Mouse (Mus musculus) stomach, embryonic 14.5 days (tissue): Measurements from ENCODE around the gene Chmp6. TPM values are rescaled to one million over a fixed set of nuclear protein-coding genes. Genes with fewer than 3 reads are reported as not detected.

Experiments
- ATAC-seq: fragments of 200-750 bp; cut with Nextera tagmentation; 2 replicates; pipeline ENCODE4 v1.8.0; 2017; ENCODE audit warnings: low read depth, moderate TSS enrichment; ENCODE audit not compliant: insufficient number of reproducible peaks, insufficient read depth, low FRiP score
- H3K27ac ChIP-seq: fragments of 300-500 bp; sonication (generic); 2 replicates; pipeline ENCODE4 v1.5.1; 2014; ENCODE audit warnings: mild to moderate bottlenecking, low read length, moderate library complexity, mixed read lengths
- H3K27me3 ChIP-seq: fragments of 300-500 bp; sonication (generic); 2 replicates; pipeline ENCODE4 v1.6.1; 2014; ENCODE audit warnings: low read length, control low read depth, mixed read lengths; ENCODE audit not compliant: control insufficient read depth, insufficient read depth
- H3K36me3 ChIP-seq: fragments of 300-500 bp; sonication (generic); 2 replicates; pipeline ENCODE4 v1.6.1; 2014; ENCODE audit warnings: mild to moderate bottlenecking, control low read depth, low read length, moderate library complexity, mixed read lengths; ENCODE audit not compliant: control insufficient read depth, insufficient read depth
- H3K4me1 ChIP-seq: fragments of 300-500 bp; sonication (generic); 2 replicates; pipeline ENCODE4 v1.6.1; 2014; ENCODE audit warnings: low read length, control low read depth, mixed read lengths; ENCODE audit not compliant: control insufficient read depth, insufficient read depth
- H3K4me2 ChIP-seq: fragments of 300-500 bp; sonication (generic); replicated peaks from 2 replicates; pipeline ENCODE4 v1.6.1; 2014; ENCODE audit warnings: low read depth, low read length, control low read depth
- H3K4me3 ChIP-seq: fragments of 300-500 bp; sonication (generic); 2 replicates; pipeline ENCODE4 v1.5.1; 2014; ENCODE audit warnings: low read depth, low read length, control low read depth
- H3K9ac ChIP-seq: fragments of 300-500 bp; sonication (generic); replicated peaks from 2 replicates; pipeline ENCODE4 v1.6.1; 2014; ENCODE audit warnings: low read depth, mild to moderate bottlenecking, control low read depth, low read length, moderate library complexity, mixed read lengths
- H3K9me3 ChIP-seq: fragments of 300-500 bp; sonication (generic); 2 replicates; pipeline ENCODE4 v1.6.1; 2016; ENCODE audit warnings: low read depth, low read length, control low read depth; ENCODE audit not compliant: control insufficient read depth
- WGBS: fragments of 180-500 bp; shearing (Covaris S2); extraction: QIAGEN DNeasy Blood & Tissue Kit; methylation state at CpG from one replicate; pipeline ENCODE4 v1.1.7; 2014; 5-methylcytosine and 5-hydroxymethylcytosine counted together
- polyA plus RNA-seq: library from polyadenylated mRNA; unstranded; fragments of >200 nt; fragmentation: Nextera tagmentation; extraction: Ambion mirVana; gene quantifications from 2 replicates; pipeline ENCODE4 v1.2.1, GENCODE M21; 2014

Gene Chmp6
- polyA plus RNA-seq, 1 experiment from 2014 or later: 89.5 TPM

DNA sequence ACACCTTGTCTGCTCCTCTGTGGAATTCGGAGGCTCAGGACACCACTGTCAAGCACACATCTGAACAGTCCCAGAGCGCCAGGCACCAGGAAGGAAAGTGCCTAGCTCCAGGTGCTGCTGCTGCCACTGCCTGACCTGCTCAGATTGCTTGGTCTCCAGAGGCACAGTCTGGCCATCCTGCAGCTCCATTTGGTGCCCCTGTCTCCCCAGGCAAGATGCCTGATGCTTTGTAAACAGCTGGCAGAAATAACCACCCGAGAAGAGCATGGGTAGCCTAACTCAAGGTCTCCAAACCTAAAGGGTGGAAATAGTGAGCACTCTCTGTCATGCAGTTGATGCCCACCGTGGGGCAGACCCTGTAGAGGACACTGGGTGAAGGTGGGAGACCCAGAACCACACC, 1.1 kb downstream of the Chmp6 start:
- peak overlapping the region; percentile 91 for H3K4me3 ChIP-seq
- H3K36me3 ChIP-seq: peaks cover 25% of the 10 kb centered on the region
- ATAC-seq: no peak
- peaks cover 28% of the 10 kb centered on the region for H3K4me1 ChIP-seq
- peak overlapping the region; percentile 98 for H3K9ac ChIP-seq
- H3K27ac ChIP-seq: peak overlapping the region; percentile 88
- peak overlapping the region; percentile 98 for H3K4me2 ChIP-seq
- H3K27me3 ChIP-seq: no peaks in the 10 kb centered on the region
- WGBS: 15% methylated on average over 4 of the region's 4 CpGs
- H3K9me3 ChIP-seq: no peaks in the 10 kb centered on the region

DNA sequence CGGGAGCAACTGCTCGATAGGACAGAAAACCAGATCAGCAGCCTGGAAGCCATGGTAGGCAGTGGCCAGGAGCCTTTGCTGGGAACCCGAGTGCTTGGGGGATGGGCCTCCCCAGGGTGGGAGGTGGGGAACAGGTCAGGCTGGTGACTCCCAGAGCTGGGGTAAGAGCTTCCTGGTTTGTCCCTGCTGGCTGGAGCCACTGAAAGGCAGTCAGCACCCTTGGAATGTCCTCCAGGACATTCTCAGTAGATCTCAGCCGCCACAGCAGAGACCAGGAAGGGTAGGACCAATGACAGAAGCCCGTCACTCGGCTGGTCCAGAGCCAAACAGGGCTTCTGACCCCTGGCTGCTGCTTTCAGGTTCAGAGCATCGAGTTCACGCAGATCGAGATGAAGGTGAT, 2.4 kb downstream of the Chmp6 start:
- H3K4me3 ChIP-seq: no peak overlapping the region
- peaks cover 26% of the 10 kb centered on the region for H3K36me3 ChIP-seq
- H3K27ac ChIP-seq: peak overlapping the region; percentile 6; the same call in 1 of the 2 replicates
- H3K27me3 ChIP-seq: no peaks in the 10 kb centered on the region
- no peak overlapping the region for H3K9ac ChIP-seq
- no peak for ATAC-seq
- no peak overlapping the region for H3K4me2 ChIP-seq
- H3K9me3 ChIP-seq: no peaks in the 10 kb centered on the region
- 85% methylated on average over 9 of the region's 9 CpGs for WGBS
- peaks cover 28% of the 10 kb centered on the region for H3K4me1 ChIP-seq

DNA sequence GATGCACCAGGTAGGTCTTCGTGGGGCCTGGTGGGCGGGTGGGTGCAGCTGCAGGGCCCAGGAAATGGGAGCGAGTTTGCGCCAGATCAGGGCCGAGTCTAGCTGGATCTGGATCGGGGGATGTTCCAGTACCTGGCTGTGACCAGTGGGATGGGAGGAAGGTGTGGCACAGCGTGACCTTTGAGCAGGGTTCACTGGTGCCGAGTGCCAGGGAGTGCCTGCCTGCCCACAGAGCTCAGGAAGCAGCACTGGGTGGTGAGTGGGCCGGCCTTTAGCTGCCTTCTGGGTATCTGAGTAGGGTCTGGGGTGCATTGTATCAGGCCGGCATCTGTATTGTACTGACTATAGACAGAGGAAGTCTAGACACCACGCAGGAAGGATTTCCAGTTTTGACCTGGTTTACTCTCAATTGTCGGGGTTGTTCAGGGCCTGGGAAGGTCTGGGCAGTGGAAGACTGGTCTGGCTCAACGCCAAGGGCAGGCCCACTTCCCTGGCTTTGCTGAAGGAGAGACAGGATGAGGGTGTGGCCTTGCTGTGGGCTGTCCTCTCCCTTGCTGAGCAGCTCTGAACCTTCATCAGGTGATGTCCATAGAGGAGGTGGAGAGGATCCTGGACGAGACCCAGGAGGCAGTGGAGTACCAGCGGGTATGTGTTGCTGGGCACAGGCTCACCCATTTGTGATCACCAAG, 3.0 kb downstream of the Chmp6 start:
- Histone ChIP-seq H3K9me3 (no peaks in the 10 kb centered on the region), H3K27me3 (no peaks in the 10 kb centered on the region), H3K4me2 (no peak overlapping the region), H3K4me1 (peaks cover 28% of the 10 kb centered on the region), H3K36me3 (peaks cover 26% of the 10 kb centered on the region), H3K27ac (no peak overlapping the region; the same call in 1 of the 2 replicates), H3K9ac (no peak overlapping the region), H3K4me3 (no peak overlapping the region)
- WGBS: 76% methylated on average over 15 of the region's 15 CpGs
- 0 out of 2 replicates have a peak, but pooled peaks have one; percentile 3 for ATAC-seq

DNA sequence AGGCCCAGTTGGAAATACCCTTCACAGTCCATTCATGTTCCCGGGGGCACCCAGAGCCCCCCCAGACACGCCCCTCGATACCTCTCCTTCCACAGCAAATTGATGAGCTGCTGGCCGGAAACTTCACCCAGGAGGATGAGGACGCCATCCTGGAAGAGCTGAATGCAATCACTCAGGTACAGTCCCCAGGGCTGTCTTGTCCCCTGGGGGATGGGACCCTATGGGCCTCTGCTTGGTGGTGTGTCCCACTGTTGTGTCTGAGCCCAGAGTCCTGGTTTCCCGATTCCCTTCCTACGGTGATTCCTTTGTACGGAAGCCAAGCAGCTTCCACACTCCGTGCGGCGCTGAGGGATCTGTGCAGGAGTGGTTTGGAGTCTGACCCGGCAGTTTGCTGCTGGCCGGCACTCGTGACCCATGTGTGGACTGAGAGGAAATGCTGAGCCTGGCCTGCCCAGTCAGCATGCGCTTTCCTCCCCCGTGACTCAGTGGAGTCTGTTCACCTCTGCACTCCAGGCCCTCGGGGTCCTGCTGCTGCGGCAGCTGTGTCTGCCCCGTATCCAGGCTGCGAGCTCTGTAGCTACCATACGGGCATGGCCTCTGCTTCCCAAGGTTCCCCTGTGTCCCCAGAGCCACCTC, 3.7 kb downstream of the Chmp6 start:
- Histone ChIP-seq H3K36me3 (peaks cover 26% of the 10 kb centered on the region), H3K4me2 (no peak overlapping the region)
- ATAC-seq: no peak

DNA sequence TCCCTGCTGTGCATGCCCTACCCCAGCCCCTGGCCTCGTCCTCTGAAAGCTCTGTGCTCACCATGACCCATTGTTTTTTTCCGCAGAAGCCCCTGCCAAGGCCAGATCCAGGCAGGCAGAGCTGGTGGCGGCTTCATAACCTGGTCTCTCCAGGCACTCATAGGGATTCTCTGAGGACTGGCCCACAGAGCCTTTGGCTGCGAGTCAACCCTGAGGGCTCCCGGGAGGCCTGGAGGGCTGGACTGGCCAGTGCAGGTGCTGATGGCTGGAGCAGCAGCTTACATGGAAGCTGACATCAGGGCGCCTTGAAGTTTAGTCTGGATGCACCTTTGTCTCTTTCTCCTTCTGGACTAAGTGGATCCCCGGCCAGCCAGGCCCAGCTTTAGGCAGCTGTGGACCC, 5.3 kb downstream of the Chmp6 start:
- Histone ChIP-seq H3K27ac (no peak overlapping the region), H3K27me3 (no peaks in the 10 kb centered on the region), H3K9me3 (no peaks in the 10 kb centered on the region), H3K9ac (no peak overlapping the region), H3K4me1 (peaks cover 22% of the 10 kb centered on the region), H3K36me3 (peaks cover 26% of the 10 kb centered on the region), H3K4me2 (no peak overlapping the region), H3K4me3 (no peak overlapping the region)
- ATAC-seq: no peak
- 89% methylated on average over 7 of the region's 7 CpGs for WGBS

More for the DNA sequence above, 3.7 kb downstream of the Chmp6 start:
- H3K9ac ChIP-seq: no peak overlapping the region
- no peak overlapping the region; the same call in 1 of the 2 replicates for H3K27ac ChIP-seq
- H3K4me3 ChIP-seq: no peak overlapping the region
- H3K4me1 ChIP-seq: peaks cover 28% of the 10 kb centered on the region
- H3K27me3 ChIP-seq: no peaks in the 10 kb centered on the region
- H3K9me3 ChIP-seq: no peaks in the 10 kb centered on the region
- WGBS: 91% methylated on average over 21 of the region's 21 CpGs

DNA sequence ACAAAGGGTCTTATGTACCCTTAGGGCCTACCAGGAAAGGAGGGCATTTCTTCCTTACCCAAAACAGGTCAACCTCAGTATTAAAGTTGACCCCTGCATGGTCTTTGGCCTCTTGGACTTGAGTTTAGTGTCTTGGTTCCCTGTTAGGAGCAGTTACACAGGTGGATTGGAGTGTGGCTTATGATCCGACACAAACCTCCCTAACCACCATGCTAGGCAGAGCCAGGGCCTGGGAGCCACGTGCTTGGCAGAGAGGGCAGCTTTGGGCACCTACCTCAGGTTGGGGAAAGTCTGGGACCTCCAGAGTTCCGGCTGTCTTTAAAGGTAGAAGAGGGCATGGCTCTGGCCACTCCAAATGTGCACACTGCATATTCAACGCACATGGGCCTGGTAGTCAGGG, 6.2 kb downstream of the Chmp6 start:
- no peak overlapping the region for H3K27ac ChIP-seq
- H3K4me3 ChIP-seq: no peak overlapping the region
- H3K36me3 ChIP-seq: peaks cover 26% of the 10 kb centered on the region
- no peaks in the 10 kb centered on the region for H3K27me3 ChIP-seq
- 93% methylated on average over 4 of the region's 4 CpGs for WGBS
- ATAC-seq: no peak
- no peaks in the 10 kb centered on the region for H3K9me3 ChIP-seq
- no peak overlapping the region for H3K9ac ChIP-seq
- H3K4me2 ChIP-seq: no peak overlapping the region
- H3K4me1 ChIP-seq: peaks cover 20% of the 10 kb centered on the region

DNA sequence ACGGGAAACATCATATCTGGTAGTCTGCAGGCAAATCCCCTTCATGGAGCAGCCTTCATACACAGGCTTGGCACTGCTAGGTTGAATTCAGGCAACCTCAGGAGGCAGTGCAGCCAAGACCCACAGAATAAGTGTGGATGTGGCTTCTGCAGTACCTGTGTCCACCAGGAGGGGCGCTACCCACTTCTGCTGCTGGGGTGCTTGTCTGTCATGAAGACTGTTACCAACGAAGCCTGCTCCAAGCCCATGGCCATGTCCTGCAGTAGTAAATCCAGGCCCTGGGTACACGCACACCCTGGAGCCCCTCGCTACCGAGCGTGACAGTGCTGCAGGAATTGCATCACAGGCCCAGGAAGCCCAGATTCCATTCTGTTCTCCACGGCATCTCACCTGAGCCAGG, 6.7 kb downstream of the Chmp6 start:
- Histone ChIP-seq H3K4me3 (no peak overlapping the region), H3K27me3 (no peaks in the 10 kb centered on the region), H3K9me3 (no peaks in the 10 kb centered on the region), H3K4me1 (peaks cover 15% of the 10 kb centered on the region), H3K4me2 (no peak overlapping the region), H3K9ac (no peak overlapping the region), H3K36me3 (peaks cover 26% of the 10 kb centered on the region), H3K27ac (no peak overlapping the region)
- no peak for ATAC-seq
- 67% methylated on average over 8 of the region's 8 CpGs for WGBS

DNA sequence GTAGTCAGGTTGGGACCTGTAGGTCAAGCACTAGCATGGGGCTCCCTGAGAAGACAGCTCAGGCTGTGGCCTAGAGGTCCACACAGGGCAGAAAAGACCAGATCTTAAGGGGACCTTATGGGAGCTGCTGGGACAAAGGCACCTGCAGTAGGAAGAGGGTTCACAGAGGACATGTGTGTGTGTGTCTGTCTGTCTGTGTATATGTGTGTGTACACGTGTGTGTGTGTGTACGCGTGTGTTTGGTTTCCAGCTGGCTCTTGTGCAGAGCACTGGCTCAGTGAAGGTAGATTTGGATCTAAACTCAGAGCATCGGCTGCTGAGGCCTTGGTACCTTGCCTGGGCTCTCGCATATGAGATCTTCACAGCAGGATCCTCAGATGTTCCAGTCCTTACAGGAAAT, 7.4 kb downstream of the Chmp6 start:
- WGBS: 94% methylated on average over 5 of the region's 5 CpGs
- Histone ChIP-seq H3K9ac (no peak overlapping the region), H3K36me3 (peaks cover 26% of the 10 kb centered on the region), H3K4me2 (no peak overlapping the region), H3K4me1 (peaks cover 7% of the 10 kb centered on the region), H3K27ac (no peak overlapping the region), H3K27me3 (no peaks in the 10 kb centered on the region), H3K9me3 (no peaks in the 10 kb centered on the region), H3K4me3 (no peak overlapping the region)
- ATAC-seq: no peak
